Mouse (Mus musculus): ENCODE measurements around the gene Dek.

DNA sequence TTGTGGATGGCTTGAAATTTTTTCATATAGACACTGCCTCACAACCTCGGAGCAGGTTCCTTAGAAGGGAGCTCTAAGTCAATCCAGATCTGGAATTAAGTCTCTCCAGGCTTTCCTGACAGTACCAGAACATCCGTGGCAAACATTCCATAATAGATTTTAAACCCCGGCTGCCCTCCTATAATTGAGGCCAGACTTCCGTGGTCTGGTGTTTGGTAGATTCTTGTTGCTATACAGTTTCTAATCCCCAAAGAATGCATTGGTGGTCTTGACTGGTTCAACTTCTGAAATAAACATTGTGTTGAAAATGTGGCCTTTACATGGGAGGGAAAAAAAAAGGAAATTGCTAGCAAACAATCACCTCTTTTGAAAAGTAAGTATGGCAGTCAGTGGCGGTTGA lies 47.2 kb upstream of the Dek start:
- no peak for TF ChIP-seq MAZ (IDR thresholded peaks at IDR 0.05; ENCODE audit: low read depth, low read length)
- no peak for TF ChIP-seq TCF12 (IDR thresholded peaks at IDR 0.05; ENCODE audit: low read depth, low read length)
- no peak for TF ChIP-seq UBTF (IDR thresholded peaks at IDR 0.05; ENCODE audit: borderline replicate concordance, insufficient read depth, low read depth, low read length)
- TF ChIP-seq POLR2A (IDR thresholded peaks at IDR 0.05; ENCODE audit: control insufficient read depth in 1 of 2, insufficient read depth in 1 of 2, low read depth in 1 of 2, low read length in 2 of 2, poor library complexity in 1 of 2) = no peak
- no peak for TF ChIP-seq KAT2A (conservative IDR thresholded peaks at IDR 0.05; ENCODE audit: low read depth, low read length)
- no peak for TF ChIP-seq USF2 (IDR thresholded peaks at IDR 0.05; ENCODE audit: borderline replicate concordance in 1 of 2, insufficient read depth in 1 of 2, low read depth in 1 of 2, low read length in 2 of 2)
- no peak for TF ChIP-seq EP300 (IDR thresholded peaks at IDR 0.05; ENCODE audit: low read depth in 1 of 2, low read length in 2 of 2)
- TF ChIP-seq GATA1 (IDR thresholded peaks at IDR 0.05; ENCODE audit: low read depth, low read length) = no peak
- no peak for TF ChIP-seq SMC3 (IDR thresholded peaks at IDR 0.05; ENCODE audit: low read depth, low read length)

All from MEL (cell line).